In the genomic region with DNA sequence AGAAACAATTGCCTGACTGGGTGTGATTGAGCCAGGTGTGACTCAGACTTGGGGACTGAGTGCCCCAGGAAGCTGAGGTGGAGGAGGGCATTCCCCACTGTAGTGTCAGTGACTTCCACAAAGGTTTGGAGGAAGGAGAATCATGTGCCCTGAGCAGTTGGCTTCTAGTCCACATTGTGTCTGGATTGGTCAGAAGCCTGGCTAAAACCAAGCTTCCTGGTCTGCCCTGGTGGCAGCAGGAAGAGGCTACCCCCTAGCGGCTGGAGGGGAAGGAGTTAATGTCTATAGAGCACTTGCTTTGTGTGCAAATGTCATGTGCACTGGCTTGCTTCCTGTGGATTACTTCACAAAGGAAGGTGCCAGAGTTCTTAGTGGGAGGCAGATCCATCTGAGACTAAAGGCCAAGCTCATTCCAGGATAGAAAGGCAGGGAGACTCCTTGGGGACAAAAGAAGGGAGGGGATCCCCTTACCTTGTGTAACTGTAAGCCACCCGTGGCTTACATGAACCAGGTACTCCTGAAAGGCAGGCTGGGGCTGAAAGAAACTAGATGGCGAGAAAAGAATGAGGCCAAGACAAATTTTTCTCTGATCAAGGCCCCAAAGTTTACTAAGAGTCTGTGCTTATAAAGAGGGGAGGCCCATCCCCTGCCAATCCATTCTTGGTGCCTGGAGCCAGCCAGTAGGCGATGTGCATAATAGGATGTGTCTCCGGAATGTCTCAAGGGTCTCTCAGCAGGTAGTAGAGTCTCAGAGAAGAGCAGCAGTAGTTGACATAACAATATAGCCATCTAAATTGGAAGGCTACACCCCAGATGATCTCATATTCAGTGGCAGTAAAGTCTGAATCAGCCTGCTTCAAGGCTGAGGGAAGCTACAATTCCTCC, we compare ENCODE assay signal across 7 mouse cellular contexts. TPM values are rescaled to one million over a fixed set of nuclear protein-coding genes. Genes with fewer than 3 reads are reported as not detected.
DNase-seq lines count a peak whose midpoint lies in the region; ATAC-seq and TF ChIP-seq lines count a peak whose summit lies in the region.
"Not testable (repeated sequence)": the region's sequence is repeated elsewhere in the genome, so short reads cannot be mapped to it uniquely, and the experiment has no call there.

No protein-coding gene starts in this region.

- not testable (repeated sequence) for H3K4me1 ChIP-seq in MEL (ENCODE audit: control insufficient read depth in 1 of 2, insufficient read depth in 2 of 2, low read length in 2 of 2); bone marrow, adult 2 months (ENCODE audit: control insufficient read depth, insufficient read depth, low read length); intestine, embryonic 15.5 days (replicated peaks); limb, embryonic 10.5 days; stomach, postnatal 0 days (replicated peaks; ENCODE audit: control insufficient read depth, insufficient read depth)

- peak; percentile 36 for TF ChIP-seq RAD21 in MEL (IDR thresholded peaks at IDR 0.05; ENCODE audit: low read depth, low read length)

- not testable (repeated sequence) for TF ChIP-seq EP300 in MEL (IDR thresholded peaks at IDR 0.05; ENCODE audit: low read depth in 1 of 2, low read length in 2 of 2); stomach, postnatal 0 days (optimal IDR thresholded peaks at IDR 0.05)

- not testable (repeated sequence) for H3K27me3 ChIP-seq in MEL (ENCODE audit: control insufficient read depth in 1 of 2, insufficient read depth in 2 of 2, low read length in 2 of 2); intestine, embryonic 15.5 days (replicated peaks); limb, embryonic 10.5 days (ENCODE audit: low read depth, poor library complexity, severe bottlenecking); stomach, postnatal 0 days (ENCODE audit: control insufficient read depth, insufficient read depth, low read length)

- H3K27ac ChIP-seq in MEL (ENCODE audit: control insufficient read depth, low read depth, low read length); bone marrow, adult 2 months (ENCODE audit: control insufficient read depth, insufficient read depth, low read depth, low read length, poor library complexity); gastrocnemius, adult 2 months; intestine, embryonic 15.5 days; limb, embryonic 10.5 days; stomach, postnatal 0 days (replicated peaks): not testable (repeated sequence)

- not testable (repeated sequence) for H3K9me3 ChIP-seq in MEL (replicated peaks; ENCODE audit: insufficient read depth, low read length); intestine, embryonic 15.5 days; limb, embryonic 10.5 days (replicated peaks); stomach, postnatal 0 days (ENCODE audit: control insufficient read depth, low read length)

- TF ChIP-seq CTCF in MEL (IDR thresholded peaks at IDR 0.05 in 2 of 3, conservative IDR thresholded peaks at IDR 0.05 in 1 of 3; ENCODE audit: control insufficient read depth in 1 of 3, insufficient read depth in 1 of 3, low read depth in 2 of 3, low read length in 3 of 3, poor library complexity in 1 of 3, severe bottlenecking in 1 of 3) = peak in 2 of 3 experiments; percentile 30 to 36; a peak in 3 of 6 replicates
- peak; percentile 51 for TF ChIP-seq CTCF in bone marrow, adult 2 months (IDR thresholded peaks at IDR 0.05; ENCODE audit: control insufficient read depth, insufficient read depth, low read length)
- peak; percentile 31; the same call in 1 of the 2 replicates for TF ChIP-seq CTCF in gastrocnemius, adult 2 months (IDR thresholded peaks at IDR 0.05)
- TF ChIP-seq CTCF in stomach, postnatal 0 days (IDR thresholded peaks at IDR 0.05; ENCODE audit: low read depth) = peak; percentile 50

- not testable (repeated sequence) for H3K36me3 ChIP-seq in MEL (ENCODE audit: control insufficient read depth in 1 of 2, insufficient read depth in 2 of 2, low read length in 2 of 2); intestine, embryonic 15.5 days; limb, embryonic 10.5 days; stomach, postnatal 0 days (ENCODE audit: control insufficient read depth, insufficient read depth, low read length)

- TF ChIP-seq POLR2A in MEL (IDR thresholded peaks at IDR 0.05; ENCODE audit: control insufficient read depth in 1 of 2, insufficient read depth in 1 of 2, low read depth in 1 of 2, low read length in 2 of 2, poor library complexity in 1 of 2); bone marrow, adult 2 months (IDR thresholded peaks at IDR 0.05; ENCODE audit: borderline replicate concordance, control insufficient read depth, low read depth, low read length): not testable (repeated sequence)

- intact Hi-C loops in gastrocnemius, adult 2 months (cut with DNase I) = not testable (repeated sequence)

- not testable (repeated sequence) for H3K79me2 ChIP-seq in MEL (ENCODE audit: control insufficient read depth, insufficient read depth, low read length, poor library complexity)

- 62% methylated on average over 5 of the region's 5 CpGs for WGBS in bone marrow, adult 2 months
- WGBS in intestine, embryonic 15.5 days = 82% methylated on average over 5 of the region's 5 CpGs
- WGBS in limb, embryonic 10.5 days = 84% methylated on average over 5 of the region's 5 CpGs
- WGBS in stomach, postnatal 0 days = 65% methylated on average over 5 of the region's 5 CpGs

- not testable (repeated sequence) for H3K4me2 ChIP-seq in intestine, embryonic 15.5 days (replicated peaks); stomach, postnatal 0 days (replicated peaks; ENCODE audit: low read depth)

- DNase-seq in MEL (ENCODE audit: low read depth, low spot score) = peak; percentile 19
- DNase-seq in gastrocnemius, adult 2 months = peak; percentile 34
- peak; percentile 26 for DNase-seq in limb, embryonic 10.5 days (ENCODE audit: low spot score)
- DNase-seq in lung, postnatal 36 days = peak; percentile 69
- DNase-seq in stomach, postnatal 0 days (ENCODE audit: low spot score) = peak; percentile 35

- H3K9ac ChIP-seq in MEL (ENCODE audit: control insufficient read depth, low read depth, low read length, poor library complexity, severe bottlenecking); intestine, embryonic 15.5 days; stomach, postnatal 0 days (ENCODE audit: low read length): not testable (repeated sequence)

- H3K4me3 ChIP-seq in MEL (ENCODE audit: control insufficient read depth in 1 of 2, insufficient read depth in 1 of 2, low read depth in 2 of 2, low read length in 2 of 2); bone marrow, adult 2 months (replicated peaks; ENCODE audit: control insufficient read depth, low read depth, low read length); gastrocnemius, adult 2 months; intestine, embryonic 15.5 days (replicated peaks); limb, embryonic 10.5 days; stomach, postnatal 0 days (ENCODE audit: low read depth, low read length): not testable (repeated sequence)

- 0 out of 2 replicates have a peak, but pooled peaks have one; percentile 47 for ATAC-seq in intestine, embryonic 15.5 days
- ATAC-seq in stomach, postnatal 0 days (ENCODE audit: low FRiP score, low TSS enrichment) = peak; percentile 87

TF ChIP-seq in MEL, 35 proteins besides CTCF, POLR2A, EP300 and RAD21:
- peak; percentile 18; the same call in 1 of the 2 replicates for TF ChIP-seq SMC3 (IDR thresholded peaks at IDR 0.05; ENCODE audit: low read depth, low read length)

RNA-seq across cellular contexts. Expression of a gene that starts 33.5 kb away (rescaled TPM):
- total RNA-seq in MEL (2012; rRNA removed) = 15.1 and 15.2 TPM in 2 replicates
- polyA plus RNA-seq in MEL (2012; ENCODE audit: insufficient read depth in 1 of 2, insufficient read length in 2 of 2, low read depth in 1 of 2, low replicate concordance in 2 of 2, missing spikeins in 1 of 2) = 10 to 100 TPM in 1 of 2 experiments, not detected in 1; 17.5 TPM
- 11.5 and 17.5 TPM in 2 replicates for polyA plus RNA-seq in bone marrow, adult 2 months (2011; ENCODE audit: insufficient read depth, insufficient read length, low replicate concordance, missing spikeins)
- 1 to 10 TPM; 2.6 to 2.7 TPM for total RNA-seq in gastrocnemius, adult 2 months (2021)
- polyA plus RNA-seq in intestine, embryonic 15.5 days (2015; fragmentation: Nextera tagmentation; extraction: Ambion mirVana) = 51.6 and 52.8 TPM in 2 replicates
- polyA plus RNA-seq in limb, embryonic 10.5 days (2016; fragmentation: Nextera tagmentation; extraction: Ambion mirVana) = 12.7 and 18.3 TPM in 2 replicates
- 36.6 and 37.0 TPM in 2 replicates for polyA plus RNA-seq in stomach, postnatal 0 days (2015; fragmentation: Nextera tagmentation; extraction: Ambion mirVana)

RNA-seq across cellular contexts. Expression of a gene that starts 50.3 kb away (rescaled TPM):
- 12.6 and 13.1 TPM in 2 replicates for total RNA-seq in MEL (2012; rRNA removed)
- polyA plus RNA-seq in MEL (2012; ENCODE audit: insufficient read depth in 1 of 2, insufficient read length in 2 of 2, low read depth in 1 of 2, low replicate concordance in 2 of 2, missing spikeins in 1 of 2) = 10 to 100 TPM in 1 of 2 experiments, not detected in 1; 13.2 TPM
- polyA plus RNA-seq in bone marrow, adult 2 months (2011; ENCODE audit: insufficient read depth, insufficient read length, low replicate concordance, missing spikeins) = 32.3 and 72.0 TPM in 2 replicates
- total RNA-seq in gastrocnemius, adult 2 months (2021) = 10 to 100 TPM; 38.8 to 58.6 TPM
- polyA plus RNA-seq in intestine, embryonic 15.5 days (2015; fragmentation: Nextera tagmentation; extraction: Ambion mirVana) = 29.2 and 30.0 TPM in 2 replicates
- 23.2 and 26.2 TPM in 2 replicates for polyA plus RNA-seq in limb, embryonic 10.5 days (2016; fragmentation: Nextera tagmentation; extraction: Ambion mirVana)
- 43.6 and 45.3 TPM in 2 replicates for polyA plus RNA-seq in stomach, postnatal 0 days (2015; fragmentation: Nextera tagmentation; extraction: Ambion mirVana)

Comparison
In these comparisons a context has a peak if more than half of its experiments do, and no peak if none do; other contexts are left out.
1. DNase-seq: peak in every context shown above with its lines; median percentile 69 in lung, postnatal 36 days; 35 in stomach, postnatal 0 days; 34 in gastrocnemius, adult 2 months; 26 in limb, embryonic 10.5 days; 19 in MEL.